Mouse (Mus musculus): ENCODE data around the gene H2-Ab1. TPM values are rescaled to one million over a fixed set of nuclear protein-coding genes. Genes with fewer than 3 reads are reported as not detected.
"Not testable (repeated sequence)": the region's sequence is repeated elsewhere in the genome, so short reads cannot be mapped to it uniquely, and the experiment has no call there.

The H2-Ab1 gene
- total and polyA plus RNA-seq, 3 experiments, result 21.1 to 190 (median 25.7) TPM

GRCm38 (mm10) chr17:34218675-34219074 lies 38.8 kb upstream of the H2-Ab1 start:
- Histone ChIP-seq H3K27me3 (ENCODE audit: control insufficient read depth, insufficient read depth, low read length) (no peaks in the 10 kb centered on the region), H3K4me1 (ENCODE audit: control insufficient read depth, insufficient read depth, low read length) (peaks cover 1% of the 10 kb centered on the region; the same call in 1 of the 2 replicates), H3K9ac (ENCODE audit: low read depth, low read length) (no peak overlapping the region), H3K27ac (peak overlapping the region; percentile 80), H3K4me3 (peak overlapping the region; percentile 22), H3K36me3 (ENCODE audit: control insufficient read depth, insufficient read depth, low read length) (no peaks in the 10 kb centered on the region), H3K79me2 (replicated peaks; ENCODE audit: control insufficient read depth, insufficient read depth, low read length) (no peaks in the 10 kb centered on the region)
- DNase-seq, result peak; percentile 81 to 89
- 34% methylated on average over 11 of the region's 11 CpGs for whole genome bisulfite sequencing
- intact Hi-C loops (cut with DNase I), result loop anchor here (5.0 kb wide), 1 partner anchor 186 kb away; the partner anchor contains the start of genes Rxrb and Slc39a7
- TF ChIP-seq CTCF (IDR thresholded peaks at IDR 0.05) (no peak), EP300 (IDR thresholded peaks at IDR 0.05; ENCODE audit: insufficient read depth, low read depth, low read length) (no peak), POLR2A (IDR thresholded peaks at IDR 0.05; ENCODE audit: insufficient read depth, low read depth, low read length) (0 out of 2 replicates have a peak, but pooled peaks have one; percentile 31)

- DNase-seq, result peak; percentile 55 to 72
- intact Hi-C loops (cut with DNase I), result loop anchor here (5.0 kb wide), 1 partner anchor 187 kb away; the partner anchor contains the start of genes Rxrb and Slc39a7
- WGBS, result 87% methylated on average over 9 of the region's 11 CpGs
- not testable (repeated sequence) for H3K4me1 ChIP-seq (ENCODE audit: control insufficient read depth, insufficient read depth, low read length); H3K79me2 ChIP-seq (replicated peaks; ENCODE audit: control insufficient read depth, insufficient read depth, low read length); H3K36me3 ChIP-seq (ENCODE audit: control insufficient read depth, insufficient read depth, low read length); H3K27me3 ChIP-seq (ENCODE audit: control insufficient read depth, insufficient read depth, low read length); H3K9ac ChIP-seq (ENCODE audit: low read depth, low read length)
- TF ChIP-seq CTCF (IDR thresholded peaks at IDR 0.05), result peak; percentile 73
- Histone ChIP-seq H3K27ac (peak overlapping the region; percentile 80), H3K4me3 (peak overlapping the region; percentile 22)
Measured at GRCm38 (mm10) chr17:34219096-34219495, 38.4 kb upstream of the H2-Ab1 start.

GRCm38 (mm10) chr17:34219801-34220200 lies 37.7 kb upstream of the H2-Ab1 start:
- H3K4me1 ChIP-seq (ENCODE audit: control insufficient read depth, insufficient read depth, low read length); H3K79me2 ChIP-seq (replicated peaks; ENCODE audit: control insufficient read depth, insufficient read depth, low read length); H3K27me3 ChIP-seq (ENCODE audit: control insufficient read depth, insufficient read depth, low read length); H3K4me3 ChIP-seq; H3K9ac ChIP-seq (ENCODE audit: low read depth, low read length); H3K36me3 ChIP-seq (ENCODE audit: control insufficient read depth, insufficient read depth, low read length); H3K27ac ChIP-seq: not testable (repeated sequence)
- 96% methylated on average over 4 of the region's 7 CpGs for WGBS
- intact Hi-C loops (cut with DNase I), result loop anchor here (5.0 kb wide), 1 partner anchor 188 kb away; the partner anchor contains the start of genes Rxrb and Slc39a7
- DNase-seq, result peak in 1 of 2 experiments; percentile 2

GRCm38 (mm10) chr17:34220401-34220800 lies 37.1 kb upstream of the H2-Ab1 start:
- H3K79me2 ChIP-seq (replicated peaks; ENCODE audit: control insufficient read depth, insufficient read depth, low read length); H3K4me3 ChIP-seq; H3K27ac ChIP-seq; intact Hi-C loops (cut with DNase I); H3K27me3 ChIP-seq (ENCODE audit: control insufficient read depth, insufficient read depth, low read length); H3K9ac ChIP-seq (ENCODE audit: low read depth, low read length); H3K4me1 ChIP-seq (ENCODE audit: control insufficient read depth, insufficient read depth, low read length); DNase-seq; H3K36me3 ChIP-seq (ENCODE audit: control insufficient read depth, insufficient read depth, low read length): not testable (repeated sequence)
- WGBS, result 99% methylated on average over 11 of the region's 16 CpGs

GRCm38 (mm10) chr17:34224816-34225215 lies 32.7 kb upstream of the H2-Ab1 start:
- no peak overlapping the region for H3K9ac ChIP-seq (ENCODE audit: low read depth, low read length)
- intact Hi-C loops (cut with DNase I), result no loop called here
- no peaks in the 10 kb centered on the region for H3K27me3 ChIP-seq (ENCODE audit: control insufficient read depth, insufficient read depth, low read length)
- no peak overlapping the region for H3K27ac ChIP-seq
- 86% methylated on average over 3 of the region's 3 CpGs for WGBS
- no peaks in the 10 kb centered on the region for H3K79me2 ChIP-seq (replicated peaks; ENCODE audit: control insufficient read depth, insufficient read depth, low read length)
- no peaks in the 10 kb centered on the region for H3K4me1 ChIP-seq (ENCODE audit: control insufficient read depth, insufficient read depth, low read length)
- no peaks in the 10 kb centered on the region for H3K36me3 ChIP-seq (ENCODE audit: control insufficient read depth, insufficient read depth, low read length)
- TF ChIP-seq POLR2A (IDR thresholded peaks at IDR 0.05; ENCODE audit: insufficient read depth, low read depth, low read length), result no peak
- no peak for TF ChIP-seq CTCF (IDR thresholded peaks at IDR 0.05)
- TF ChIP-seq EP300 (IDR thresholded peaks at IDR 0.05; ENCODE audit: insufficient read depth, low read depth, low read length), result no peak
- H3K4me3 ChIP-seq, result no peak overlapping the region
- DNase-seq, result no peak

- no peaks in the 10 kb centered on the region for H3K4me1 ChIP-seq (ENCODE audit: control insufficient read depth, insufficient read depth, low read length)
- H3K36me3 ChIP-seq (ENCODE audit: control insufficient read depth, insufficient read depth, low read length), result no peaks in the 10 kb centered on the region
- intact Hi-C loops (cut with DNase I), result no loop called here
- TF ChIP-seq POLR2A (IDR thresholded peaks at IDR 0.05; ENCODE audit: insufficient read depth, low read depth, low read length) (no peak), CTCF (IDR thresholded peaks at IDR 0.05) (no peak), EP300 (IDR thresholded peaks at IDR 0.05; ENCODE audit: insufficient read depth, low read depth, low read length) (no peak)
- no peak overlapping the region for H3K4me3 ChIP-seq
- 91% methylated on average over 8 of the region's 8 CpGs for WGBS
- no peak overlapping the region for H3K9ac ChIP-seq (ENCODE audit: low read depth, low read length)
- no peaks in the 10 kb centered on the region for H3K27me3 ChIP-seq (ENCODE audit: control insufficient read depth, insufficient read depth, low read length)
- no peaks in the 10 kb centered on the region for H3K79me2 ChIP-seq (replicated peaks; ENCODE audit: control insufficient read depth, insufficient read depth, low read length)
- no peak for DNase-seq
- no peak overlapping the region for H3K27ac ChIP-seq
Measured at GRCm38 (mm10) chr17:34225426-34225825, 32.1 kb upstream of the H2-Ab1 start.

GRCm38 (mm10) chr17:34225911-34226310 lies 31.6 kb upstream of the H2-Ab1 start:
- H3K27ac ChIP-seq; DNase-seq; H3K27me3 ChIP-seq (ENCODE audit: control insufficient read depth, insufficient read depth, low read length); H3K4me1 ChIP-seq (ENCODE audit: control insufficient read depth, insufficient read depth, low read length); H3K79me2 ChIP-seq (replicated peaks; ENCODE audit: control insufficient read depth, insufficient read depth, low read length); H3K36me3 ChIP-seq (ENCODE audit: control insufficient read depth, insufficient read depth, low read length); H3K4me3 ChIP-seq; H3K9ac ChIP-seq (ENCODE audit: low read depth, low read length); intact Hi-C loops (cut with DNase I): not testable (repeated sequence)
- over 99% methylated on average over 16 of the region's 23 CpGs for WGBS

GRCm38 (mm10) chr17:34230971-34231370 lies 26.5 kb upstream of the H2-Ab1 start:
- H3K4me3 ChIP-seq; H3K36me3 ChIP-seq (ENCODE audit: control insufficient read depth, insufficient read depth, low read length); H3K27me3 ChIP-seq (ENCODE audit: control insufficient read depth, insufficient read depth, low read length); H3K9ac ChIP-seq (ENCODE audit: low read depth, low read length); H3K27ac ChIP-seq; H3K4me1 ChIP-seq (ENCODE audit: control insufficient read depth, insufficient read depth, low read length); DNase-seq; H3K79me2 ChIP-seq (replicated peaks; ENCODE audit: control insufficient read depth, insufficient read depth, low read length): not testable (repeated sequence)
- intact Hi-C loops (cut with DNase I), result loop anchor here (10.0 kb wide), 2 partner anchors 126 to 156 kb away; no protein-coding TSS in a partner anchor
- WGBS, result 95% methylated on average over 9 of the region's 9 CpGs

GRCm38 (mm10) chr17:34232021-34232420 lies 25.5 kb upstream of the H2-Ab1 start:
- not testable (repeated sequence) for H3K36me3 ChIP-seq (ENCODE audit: control insufficient read depth, insufficient read depth, low read length); H3K27ac ChIP-seq; H3K4me3 ChIP-seq; DNase-seq; H3K9ac ChIP-seq (ENCODE audit: low read depth, low read length); H3K27me3 ChIP-seq (ENCODE audit: control insufficient read depth, insufficient read depth, low read length); H3K4me1 ChIP-seq (ENCODE audit: control insufficient read depth, insufficient read depth, low read length); H3K79me2 ChIP-seq (replicated peaks; ENCODE audit: control insufficient read depth, insufficient read depth, low read length)
- intact Hi-C loops (cut with DNase I), result loop anchor here (10.0 kb wide), 2 partner anchors 127 to 157 kb away; no protein-coding TSS in a partner anchor
- 90% methylated on average over 7 of the region's 7 CpGs for WGBS

Data from heart, adult 2 months (tissue).